13 mouse cellular contexts compared by ENCODE assay signal in the genomic region with DNA sequence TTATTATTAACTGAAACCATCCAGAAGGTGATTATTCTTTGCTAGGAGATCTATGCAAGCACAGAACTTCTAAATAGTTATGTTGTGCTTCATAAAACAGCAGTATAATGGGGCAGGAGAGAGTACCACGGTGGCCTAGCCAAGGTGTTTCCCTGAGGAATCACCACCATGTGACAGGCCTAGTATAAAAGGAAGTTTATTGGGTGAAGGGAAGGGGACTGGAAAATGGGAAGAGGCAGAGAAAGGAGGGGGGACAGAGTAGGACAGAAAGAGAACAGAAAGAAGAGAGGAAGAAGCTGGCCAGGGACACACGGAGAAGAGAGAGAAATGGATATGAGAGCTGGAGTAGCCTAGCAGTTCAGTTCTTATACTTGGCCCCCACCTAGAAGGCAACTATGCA. TPM values are rescaled to one million over a fixed set of nuclear protein-coding genes. Genes with fewer than 3 reads are reported as not detected.
A peak's percentile ranks its signal among the peaks of the same experiment; 100 is the strongest.
DNase-seq lines count a peak whose midpoint lies in the region; ATAC-seq and TF ChIP-seq lines count a peak whose summit lies in the region.
"Had no signal": no experiment of that assay in that cellular context is flagged by ENCODE, and none has a peak within 500 bp of the region (broad histone marks: within the 10 kb centered on the region; RNA-seq: fewer than 3 reads in every experiment).

No protein-coding gene starts in this region.

- H3K9ac ChIP-seq in kidney, postnatal 0 days (ENCODE audit: low read depth, low read length) = no peak overlapping the region
- H3K9ac ChIP-seq in embryonic facial prominence, embryonic 12.5 days = no peak overlapping the region
- no peak overlapping the region for H3K9ac ChIP-seq in forebrain, embryonic 16.5 days (replicated peaks; ENCODE audit: low read depth, low read length)

- peak; percentile 22; the same call in 1 of the 2 replicates for ATAC-seq in kidney, postnatal 0 days (replicated peaks; ENCODE audit: low FRiP score, low read depth)
- peak; percentile 29; the same call in 1 of the 2 replicates for ATAC-seq in embryonic facial prominence, embryonic 12.5 days (ENCODE audit: insufficient number of reproducible peaks, insufficient read depth, low FRiP score, low TSS enrichment)
- ATAC-seq in forebrain, embryonic 16.5 days = 0 out of 2 replicates have a peak, but pooled peaks have one; percentile 11
- ATAC-seq in megakaryocyte progenitor cell, adult 5-6 weeks (replicated peaks; ENCODE audit: poor library complexity) = peak; percentile 7; the same call in 1 of the 2 replicates

- H3K4me2 ChIP-seq in kidney, postnatal 0 days (ENCODE audit: low read length) = no peak overlapping the region
- no peak overlapping the region for H3K4me2 ChIP-seq in embryonic facial prominence, embryonic 12.5 days (replicated peaks)
- no peak overlapping the region for H3K4me2 ChIP-seq in forebrain, embryonic 16.5 days (ENCODE audit: low read length)

- no peak for TF ChIP-seq CTCF in kidney, postnatal 0 days (IDR thresholded peaks at IDR 0.05; ENCODE audit: low read depth)

- peaks cover 22% of the 10 kb centered on the region for H3K9me3 ChIP-seq in kidney, postnatal 0 days (replicated peaks; ENCODE audit: low read length)
- H3K9me3 ChIP-seq in embryonic facial prominence, embryonic 12.5 days = peaks cover 28% of the 10 kb centered on the region
- peaks cover 41% of the 10 kb centered on the region for H3K9me3 ChIP-seq in forebrain, embryonic 16.5 days (ENCODE audit: control insufficient read depth, low read length)

- 46% methylated on average over 2 of the region's 2 CpGs for WGBS in kidney, postnatal 0 days
- WGBS in embryonic facial prominence, embryonic 12.5 days = 43% methylated on average over 2 of the region's 2 CpGs
- 47% methylated on average over 2 of the region's 2 CpGs for WGBS in forebrain, embryonic 16.5 days

- no peaks in the 10 kb centered on the region for H3K4me1 ChIP-seq in kidney, postnatal 0 days (replicated peaks; ENCODE audit: insufficient read depth, low read length)
- no peaks in the 10 kb centered on the region for H3K4me1 ChIP-seq in embryonic facial prominence, embryonic 12.5 days
- no peaks in the 10 kb centered on the region for H3K4me1 ChIP-seq in forebrain, embryonic 16.5 days (replicated peaks; ENCODE audit: control insufficient read depth, insufficient read depth, low read length)
- H3K4me1 ChIP-seq: heart, embryonic 10.5 days had no signal

- H3K4me3 ChIP-seq in kidney, postnatal 0 days (replicated peaks; ENCODE audit: low read depth, low read length) = no peak overlapping the region
- no peak overlapping the region for H3K4me3 ChIP-seq in embryonic facial prominence, embryonic 12.5 days
- no peak overlapping the region for H3K4me3 ChIP-seq in forebrain, embryonic 16.5 days (replicated peaks; ENCODE audit: low read length)
- H3K4me3 ChIP-seq: heart, embryonic 10.5 days; left cerebral cortex, adult 2 months had no signal

- no peak overlapping the region for H3K27ac ChIP-seq in kidney, postnatal 0 days
- no peak overlapping the region for H3K27ac ChIP-seq in embryonic facial prominence, embryonic 12.5 days
- H3K27ac ChIP-seq in forebrain, embryonic 16.5 days (ENCODE audit: low read length) = no peak overlapping the region
- H3K27ac ChIP-seq: heart, embryonic 10.5 days; left cerebral cortex, adult 2 months had no signal

- DNase-seq in kidney, postnatal 0 days (ENCODE audit: low spot score) = no peak
- no peak for DNase-seq in kidney, adult 8-10 months
- no peak for DNase-seq in thymus, postnatal 36 days
- DNase-seq in frontal cortex, postnatal 36 days (ENCODE audit: low spot score in 2 of 2) = no peak
- DNase-seq: adrenal gland, adult 2 months; cerebellum, adult 11 months; lung, postnatal 36 days; thymus, postnatal 14 days had no signal

- no peaks in the 10 kb centered on the region for H3K36me3 ChIP-seq in kidney, postnatal 0 days (ENCODE audit: insufficient read depth, low read length)
- no peaks in the 10 kb centered on the region for H3K36me3 ChIP-seq in embryonic facial prominence, embryonic 12.5 days
- no peaks in the 10 kb centered on the region for H3K36me3 ChIP-seq in forebrain, embryonic 16.5 days (ENCODE audit: control insufficient read depth, insufficient read depth)
- H3K36me3 ChIP-seq: heart, embryonic 10.5 days had no signal

- H3K27me3 ChIP-seq in kidney, postnatal 0 days (ENCODE audit: insufficient read depth, low read length) = no peaks in the 10 kb centered on the region
- H3K27me3 ChIP-seq in embryonic facial prominence, embryonic 12.5 days = no peaks in the 10 kb centered on the region
- H3K27me3 ChIP-seq in forebrain, embryonic 16.5 days (replicated peaks; ENCODE audit: control insufficient read depth, insufficient read depth, low read length) = no peaks in the 10 kb centered on the region

RNA-seq across cellular contexts. Expression of a gene that starts 58.3 kb away (rescaled TPM):
- 4.9 and 5.1 TPM in 2 replicates for polyA plus RNA-seq in kidney, postnatal 0 days (2015; fragmentation: Nextera tagmentation; extraction: Ambion mirVana)
- 9.8 and 11.3 TPM in 2 replicates for polyA plus RNA-seq in embryonic facial prominence, embryonic 12.5 days (2016; fragmentation: Nextera tagmentation; extraction: Ambion mirVana)
- 2.9 and 3.4 TPM in 2 replicates for polyA plus RNA-seq in forebrain, embryonic 16.5 days (2015; fragmentation: Nextera tagmentation; extraction: Ambion mirVana)
- total RNA-seq in megakaryocyte progenitor cell, adult 5-6 weeks (2015) = 15.3 and 23.5 TPM in 2 replicates
- total RNA-seq in megakaryocyte progenitor cell, adult 5-6 weeks (2017) = 7.7 and 12.0 TPM in 2 replicates
- polyA plus RNA-seq: adrenal gland, adult 2 months had no signal
